Mouse (Mus musculus) R1 (cell line): ENCODE results near the gene Fahd2a.

Experiments
- DNase-seq: peaks from one replicate; pipeline ENCODE4 v3.0.0-alpha.2; 2018; ENCODE audit warnings: low read depth, low spot score

Fahd2a gene

DNA sequence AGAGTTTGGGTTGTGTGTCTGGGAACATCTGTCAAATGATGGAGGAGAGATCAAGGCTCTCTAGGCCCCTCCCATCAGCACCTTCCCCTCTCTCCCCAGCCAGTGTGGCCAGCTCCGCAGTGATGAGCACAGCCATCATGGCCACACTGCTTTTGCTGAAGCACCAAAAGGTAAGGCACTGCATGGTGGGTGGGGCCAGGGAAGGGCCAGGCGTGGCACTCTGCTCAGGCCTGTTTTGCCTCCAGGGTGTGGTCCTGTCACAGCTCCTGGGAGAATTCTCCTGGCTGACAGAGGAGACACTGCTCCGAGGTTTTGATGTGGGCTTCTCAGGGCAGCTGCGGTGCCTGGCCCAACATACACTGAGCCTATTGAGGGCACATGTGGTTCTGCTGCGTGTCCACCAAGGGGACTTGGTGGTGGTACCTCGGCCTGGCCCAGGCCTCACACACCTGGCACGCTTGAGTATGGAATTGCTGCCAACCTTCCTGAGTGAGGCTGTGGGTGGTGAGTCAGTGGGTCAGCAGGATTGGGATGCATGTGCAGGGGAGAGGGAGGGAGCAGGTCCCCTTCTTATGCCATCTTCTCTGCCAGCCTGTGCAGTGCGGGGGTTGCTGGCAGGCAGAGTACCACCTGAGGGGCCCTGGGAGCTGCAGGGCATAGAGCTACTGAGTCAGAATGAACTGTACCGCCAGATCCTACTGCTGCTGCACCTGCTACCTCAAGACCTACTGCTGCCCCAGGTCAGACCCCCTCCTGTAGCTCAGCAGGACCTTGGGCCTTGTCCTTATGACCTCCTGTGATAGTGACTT is 10.7 kb downstream of the Fahd2a start:
- DNase-seq: peak; percentile 20

GRCm38 (mm10) chr2:127430238-127430637 is 14.1 kb downstream of the Fahd2a start:
- DNase-seq: peak; percentile 59

DNA sequence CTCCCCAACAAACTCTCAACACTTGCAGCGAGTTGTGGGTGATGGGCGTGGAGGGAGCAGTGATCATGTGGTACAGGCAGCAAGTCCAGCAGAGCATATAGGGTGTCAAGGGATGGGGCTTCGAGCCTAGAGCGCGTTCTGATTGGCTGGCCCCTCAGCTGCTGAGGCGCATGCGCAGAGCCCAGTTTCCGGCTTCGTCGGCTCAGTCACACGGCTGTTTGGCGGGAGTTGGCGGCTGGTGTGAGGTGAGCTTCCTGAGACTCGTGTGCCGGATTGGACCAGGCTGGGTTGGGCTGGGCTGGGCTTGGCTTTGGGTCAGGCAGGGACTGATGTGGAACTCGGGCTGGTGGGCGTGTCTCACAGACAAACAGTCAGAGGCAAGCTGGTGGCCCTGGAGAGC is 19.4 kb downstream of the Fahd2a start, which contains the start of gene Gpat2:
Gene Gpat2 (plus strand): TSS at position 223 of the 400 bp plus-strand sequence.
- peak; percentile 98 for DNase-seq

DNA sequence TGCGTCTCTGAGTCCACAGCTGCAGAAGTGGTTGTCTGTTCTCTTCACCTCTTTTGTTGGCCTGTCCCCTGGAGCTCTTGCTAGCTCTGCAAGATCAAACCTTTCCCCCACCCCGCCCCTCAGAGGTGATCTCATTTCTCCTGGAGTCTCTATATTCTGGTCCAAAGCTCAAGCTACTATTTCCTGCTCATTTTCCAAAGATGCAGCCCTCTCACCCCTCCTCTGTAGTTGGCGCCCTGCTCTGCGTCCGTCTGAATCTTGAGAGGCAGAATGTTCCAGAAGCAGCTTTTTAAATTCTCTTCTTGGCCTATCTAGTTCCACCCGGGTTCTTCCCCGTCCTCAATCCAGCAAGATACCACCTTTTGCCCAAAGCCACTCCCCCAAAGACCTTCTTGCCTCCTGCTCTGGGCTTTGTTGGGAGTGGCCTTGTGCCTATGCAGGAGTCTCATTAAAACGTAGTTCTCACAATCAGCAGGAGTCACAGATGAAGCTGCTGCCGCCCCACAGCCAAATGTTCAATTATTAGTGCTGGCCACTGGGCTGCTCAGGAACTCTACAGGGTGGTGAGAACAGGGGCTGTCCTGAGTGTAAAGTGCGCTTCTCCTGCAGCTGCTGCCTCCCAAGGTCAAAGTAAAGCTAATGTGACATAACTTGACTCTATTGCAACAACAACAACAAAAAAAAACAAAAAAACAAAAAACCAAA is 25.9 kb downstream of the Fahd2a start:
- DNase-seq: peak; percentile 12

GRCm38 (mm10) chr2:127416706-127417105 is 27.7 kb downstream of the Fahd2a start:
- no peak for DNase-seq

DNA sequence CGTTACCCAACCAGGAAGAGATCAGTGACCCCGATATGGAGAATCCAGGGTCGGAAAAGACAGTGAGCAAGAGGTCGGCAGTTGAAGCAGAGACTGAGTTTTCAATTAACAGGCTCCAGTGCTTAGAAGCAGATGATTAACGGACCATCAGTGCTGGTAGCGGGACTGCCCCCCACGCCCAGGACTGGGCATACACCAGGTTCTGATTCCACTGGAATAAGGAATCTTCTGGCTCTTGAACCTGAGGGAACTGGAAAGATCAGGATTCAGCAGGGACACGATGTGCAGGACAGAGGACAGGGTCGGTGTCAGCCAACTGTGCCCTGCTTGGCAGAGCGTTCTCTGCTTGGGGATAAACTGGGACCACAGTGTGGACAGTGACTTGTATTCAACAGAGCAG is 28.6 kb downstream of the Fahd2a start:
- DNase-seq: no peak

DNA sequence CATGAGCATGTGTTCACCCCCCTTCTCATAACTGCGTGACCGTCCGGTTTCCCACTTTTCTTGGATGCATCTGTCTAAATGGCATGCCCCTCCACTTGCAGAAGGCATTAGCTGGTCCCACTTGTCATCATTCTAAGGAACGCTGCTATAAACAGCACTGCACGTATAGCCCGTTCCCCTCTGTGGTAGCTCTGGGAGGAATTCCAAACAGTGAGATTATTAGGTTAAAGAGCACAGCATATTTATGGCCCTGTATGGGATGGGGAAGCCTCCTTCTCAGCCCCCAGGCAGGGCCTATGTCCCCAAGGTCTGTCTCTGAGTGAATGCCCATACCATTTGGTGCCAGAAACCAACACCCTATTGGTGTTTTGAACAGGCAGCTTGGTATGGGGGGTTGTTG is 33.2 kb downstream of the Fahd2a start:
- no peak for DNase-seq

DNA sequence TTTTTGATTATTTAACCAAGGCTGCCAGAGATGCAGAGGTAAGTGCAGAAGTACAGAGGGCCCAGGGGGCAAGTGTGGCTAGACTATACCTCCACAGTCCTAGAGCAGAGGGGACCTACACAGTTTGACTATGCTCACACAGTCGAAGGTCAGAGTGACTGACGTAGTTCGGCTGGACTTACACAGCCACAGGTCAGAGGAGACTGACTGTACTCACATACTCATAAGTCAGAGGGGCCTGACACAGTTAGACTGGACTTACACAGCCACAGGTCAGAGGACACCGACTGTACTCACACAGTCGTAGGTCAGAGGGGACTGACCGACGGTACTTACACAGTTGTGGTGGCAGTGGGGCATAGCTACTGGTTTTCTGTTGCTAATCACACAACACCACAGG is 45.6 kb downstream of the Fahd2a start:
- DNase-seq: no peak

GRCm38 (mm10) chr2:127394606-127395161 is 49.7 kb downstream of the Fahd2a start:
- no peak for DNase-seq

GRCm38 (mm10) chr2:127391323-127391722 is 53.0 kb downstream of the Fahd2a start:
- no peak for DNase-seq

DNA sequence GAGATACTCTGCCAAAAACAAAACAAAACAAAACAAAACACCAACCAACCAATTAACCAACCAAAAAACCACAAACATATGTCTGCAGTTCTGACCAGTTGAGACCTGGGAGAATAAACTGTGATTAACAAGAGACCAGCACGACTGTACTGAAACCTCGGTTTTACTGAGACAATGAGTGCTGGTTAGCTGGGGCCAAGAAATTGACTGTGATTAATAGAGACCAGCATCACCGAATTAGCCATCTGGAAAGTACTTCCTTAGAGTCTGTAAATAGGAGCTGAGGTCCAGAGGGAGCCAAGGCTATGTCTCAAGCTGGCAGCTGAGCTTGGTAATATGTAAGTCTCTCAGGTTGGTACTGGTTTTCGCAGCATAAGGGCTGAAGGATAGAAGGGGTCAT is 53.5 kb downstream of the Fahd2a start:
- DNase-seq: no peak

GRCm38 (mm10) chr2:127390352-127390751 is 54.0 kb downstream of the Fahd2a start:
- no peak for DNase-seq

GRCm38 (mm10) chr2:127387521-127387920 is 56.8 kb downstream of the Fahd2a start:
- no peak for DNase-seq
